Mouse (Mus musculus) lung, postnatal 0 days (tissue): ENCODE results near the gene Cdkn1c. TPM values are rescaled to one million over a fixed set of nuclear protein-coding genes. Genes with fewer than 3 reads are reported as not detected.
A peak's percentile ranks its signal among the peaks of the same experiment; 100 is the strongest.

Source experiments
- ATAC-seq: fragments of 200-750 bp; cut with Nextera tagmentation; 2 replicates; pipeline ENCODE4 v1.8.0; 2017; ENCODE audit warnings: moderate library complexity
- DNase-seq: peaks from one replicate; pipeline ENCODE4 v3.0.0-alpha.2; 2016; ENCODE audit warnings: low spot score
- H3K27ac ChIP-seq: fragments of 300-500 bp; sonication (generic); 2 replicates; pipeline ENCODE4 v1.5.1; 2014; ENCODE audit warnings: antibody characterized with exemption, mild to moderate bottlenecking, low read length, mixed read lengths
- H3K27me3 ChIP-seq: fragments of 300-500 bp; sonication (generic); replicated peaks from 2 replicates; pipeline ENCODE4 v1.6.1; 2014; ENCODE audit warnings: low read length, mixed read lengths; ENCODE audit not compliant: insufficient read depth
- H3K36me3 ChIP-seq: fragments of 300-500 bp; sonication (generic); 2 replicates; pipeline ENCODE4 v1.6.1; 2014; ENCODE audit warnings: low read length, mixed read lengths; ENCODE audit not compliant: insufficient read depth
- H3K4me1 ChIP-seq: fragments of 300-500 bp; sonication (generic); 2 replicates; pipeline ENCODE4 v1.6.1; 2014; ENCODE audit warnings: antibody characterized with exemption, low read depth, low read length, mixed read lengths; ENCODE audit not compliant: insufficient read depth
- H3K4me2 ChIP-seq: fragments of 300-500 bp; sonication (generic); replicated peaks from 2 replicates; pipeline ENCODE4 v1.6.1; 2014; ENCODE audit warnings: low read depth, mild to moderate bottlenecking, low read length, moderate library complexity, mixed read lengths
- H3K4me3 ChIP-seq: fragments of 300-500 bp; sonication (generic); 2 replicates; pipeline ENCODE4 v1.5.1; 2014; ENCODE audit warnings: low read depth, low read length
- H3K9ac ChIP-seq: fragments of 300-500 bp; sonication (generic); replicated peaks from 2 replicates; pipeline ENCODE4 v1.6.1; 2014; ENCODE audit warnings: low read depth, mild to moderate bottlenecking
- H3K9me3 ChIP-seq: fragments of 300-500 bp; sonication (generic); 2 replicates; pipeline ENCODE4 v1.6.1; 2016; ENCODE audit warnings: low read length, mixed read lengths
- CTCF ChIP-seq: IDR thresholded peaks from 2 replicates; pipeline ENCODE4 v1.5.1; 2016; ENCODE audit warnings: antibody characterized with exemption, mild to moderate bottlenecking
- EP300 ChIP-seq: IDR thresholded peaks from 2 replicates; pipeline ENCODE4 v1.6.1; 2016; ENCODE audit warnings: antibody characterized with exemption, mild to moderate bottlenecking, control low read depth
- WGBS: fragments of 180-500 bp; shearing (Covaris S2); extraction: QIAGEN DNeasy Blood & Tissue Kit; methylation state at CpG from one replicate; pipeline ENCODE4 v1.1.7; 2014; 5-methylcytosine and 5-hydroxymethylcytosine counted together
- polyA plus RNA-seq: library from polyadenylated mRNA; unstranded; fragments of >200 nt; fragmentation: Nextera tagmentation; extraction: Ambion mirVana; gene quantifications from 2 replicates; pipeline ENCODE4 v1.2.1, GENCODE M21; 2015

The Cdkn1c gene
- polyA plus RNA-seq, 1 experiment from 2014 or later = 207 TPM

- no peak for DNase-seq
- H3K9ac ChIP-seq = no peak overlapping the region
- H3K27me3 ChIP-seq = peaks cover 27% of the 10 kb centered on the region
- peak overlapping the region; percentile 33 for H3K4me3 ChIP-seq
- ATAC-seq = peak; percentile 48
- WGBS = 11% methylated on average over 47 of the region's 53 CpGs
- H3K27ac ChIP-seq = no peak overlapping the region
- TF ChIP-seq CTCF (peak; percentile 37), EP300 (no peak)
- 0 out of 2 replicates have a peak, but pooled peaks cover 5% of the 10 kb centered on the region for H3K4me1 ChIP-seq
- H3K4me2 ChIP-seq = peak overlapping the region; percentile 58
- H3K36me3 ChIP-seq = no peaks in the 10 kb centered on the region
- no peaks in the 10 kb centered on the region for H3K9me3 ChIP-seq
These were observed 15.0 kb downstream of the Cdkn1c start for GRCm38 (mm10) chr7:143445651-143446460.

- peak overlapping the region; percentile 33 for H3K4me3 ChIP-seq
- ATAC-seq (no peak), DNase-seq (no peak)
- H3K9me3 ChIP-seq = no peaks in the 10 kb centered on the region
- H3K27ac ChIP-seq = no peak overlapping the region
- 8% methylated on average over 54 of the region's 55 CpGs for WGBS
- H3K4me1 ChIP-seq = 0 out of 2 replicates have a peak, but pooled peaks cover 5% of the 10 kb centered on the region
- peak overlapping the region; percentile 58 for H3K4me2 ChIP-seq
- no peaks in the 10 kb centered on the region for H3K36me3 ChIP-seq
- peaks cover 27% of the 10 kb centered on the region for H3K27me3 ChIP-seq
- H3K9ac ChIP-seq = no peak overlapping the region
- TF ChIP-seq CTCF (no peak), EP300 (no peak)
These were observed 15.7 kb downstream of the Cdkn1c start for GRCm38 (mm10) chr7:143444955-143445648.

- 60% methylated on average over 8 of the region's 8 CpGs for WGBS
- Histone ChIP-seq H3K27ac (no peak overlapping the region), H3K27me3 (peaks cover 27% of the 10 kb centered on the region), H3K9ac (no peak overlapping the region), H3K4me2 (no peak overlapping the region), H3K36me3 (no peaks in the 10 kb centered on the region), H3K9me3 (no peaks in the 10 kb centered on the region), H3K4me3 (no peak overlapping the region), H3K4me1 (0 out of 2 replicates have a peak, but pooled peaks cover 5% of the 10 kb centered on the region)
- ATAC-seq = no peak
- TF ChIP-seq CTCF = no peak
- no peak for TF ChIP-seq EP300
- no peak for DNase-seq
These were observed 16.3 kb downstream of the Cdkn1c start for GRCm38 (mm10) chr7:143444580-143444954.

- Histone ChIP-seq H3K27me3 (0 out of 2 replicates have a peak, but pooled peaks cover 8% of the 10 kb centered on the region), H3K36me3 (no peaks in the 10 kb centered on the region), H3K9me3 (no peaks in the 10 kb centered on the region), H3K4me1 (no peaks in the 10 kb centered on the region), H3K4me3 (no peak overlapping the region), H3K9ac (no peak overlapping the region), H3K4me2 (no peak overlapping the region), H3K27ac (no peak overlapping the region)
- no peak for ATAC-seq
- TF ChIP-seq CTCF = no peak
- no peak for TF ChIP-seq EP300
- 78% methylated on average over 1 of the region's 1 CpGs for WGBS
- DNase-seq = no peak
These were observed 21.9 kb downstream of the Cdkn1c start for GRCm38 (mm10) chr7:143438965-143439364.

- H3K27ac ChIP-seq = no peak overlapping the region
- 2% methylated on average over 50 of the region's 63 CpGs for WGBS
- TF ChIP-seq CTCF = no peak
- no peak for TF ChIP-seq EP300
These were observed 22.8 kb downstream of the Cdkn1c start for GRCm38 (mm10) chr7:143437894-143438581.

More at GRCm38 (mm10) chr7:143437894-143438581, 22.8 kb downstream of the Cdkn1c start:
- ATAC-seq (peak; percentile 46), DNase-seq (no peak)
- H3K9ac ChIP-seq = peak overlapping the region; percentile 34; the same call in 1 of the 2 replicates
- H3K27me3 ChIP-seq = 0 out of 2 replicates have a peak, but pooled peaks cover 5% of the 10 kb centered on the region
- H3K9me3 ChIP-seq = no peaks in the 10 kb centered on the region
- H3K36me3 ChIP-seq = no peaks in the 10 kb centered on the region
- H3K4me2 ChIP-seq = peak overlapping the region; percentile 83
- H3K4me1 ChIP-seq = no peaks in the 10 kb centered on the region
- H3K4me3 ChIP-seq = peak overlapping the region; percentile 41
